Mouse (Mus musculus) c-Kit-positive CD71-positive TER-119-positive erythroid progenitor cells, embryonic 14.5 days (primary cell): ENCODE data around the gene Fcgr1.
A peak's percentile ranks its signal among the peaks of the same experiment; 100 is the strongest.
"Not testable (repeated sequence)": the region's sequence is repeated elsewhere in the genome, so short reads cannot be mapped to it uniquely, and the experiment has no call there.

Experiments used
- DNase-seq: peaks from one replicate; pipeline ENCODE4 v3.0.0-alpha.2; 2013; ENCODE audit warnings: low spot score

Fcgr1 gene

DNA sequence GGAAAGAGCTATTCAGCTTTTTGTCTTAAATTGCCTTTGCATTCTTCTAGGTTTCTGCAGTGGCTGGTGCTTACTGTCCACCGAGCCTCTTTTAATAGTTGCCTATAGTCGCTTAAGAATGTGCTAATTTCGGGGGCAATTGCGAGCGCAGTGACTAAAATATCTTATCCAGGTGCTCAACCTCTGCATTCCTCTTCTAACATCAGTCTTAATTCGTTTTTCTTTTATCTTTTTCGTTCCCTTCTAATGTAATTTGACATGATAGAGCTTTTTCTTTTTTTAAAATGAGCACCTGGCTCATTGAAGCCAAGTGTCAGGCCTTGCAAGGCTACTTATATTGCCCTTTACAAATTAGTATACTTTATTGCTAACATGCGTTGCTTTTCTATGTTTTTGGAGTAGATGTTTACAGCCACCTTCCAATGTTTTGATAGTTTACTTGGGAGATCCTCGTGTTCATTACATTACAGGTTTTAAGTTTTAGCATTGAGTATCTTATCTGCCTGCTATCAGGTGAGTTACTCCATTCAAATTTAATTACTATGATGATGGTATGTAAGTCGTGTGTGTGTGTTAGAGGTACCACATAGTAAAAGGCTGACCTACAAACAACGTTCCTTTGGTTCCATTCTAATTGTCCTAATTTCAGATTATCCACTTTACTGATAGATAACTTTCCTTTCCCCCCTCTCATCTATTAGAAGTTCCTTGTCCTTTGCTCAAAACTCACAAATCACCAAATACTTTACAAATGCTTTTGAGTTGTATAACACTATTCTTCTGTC, 46.2 kb downstream of the Fcgr1 start:
- peak; percentile 68 for DNase-seq

DNA sequence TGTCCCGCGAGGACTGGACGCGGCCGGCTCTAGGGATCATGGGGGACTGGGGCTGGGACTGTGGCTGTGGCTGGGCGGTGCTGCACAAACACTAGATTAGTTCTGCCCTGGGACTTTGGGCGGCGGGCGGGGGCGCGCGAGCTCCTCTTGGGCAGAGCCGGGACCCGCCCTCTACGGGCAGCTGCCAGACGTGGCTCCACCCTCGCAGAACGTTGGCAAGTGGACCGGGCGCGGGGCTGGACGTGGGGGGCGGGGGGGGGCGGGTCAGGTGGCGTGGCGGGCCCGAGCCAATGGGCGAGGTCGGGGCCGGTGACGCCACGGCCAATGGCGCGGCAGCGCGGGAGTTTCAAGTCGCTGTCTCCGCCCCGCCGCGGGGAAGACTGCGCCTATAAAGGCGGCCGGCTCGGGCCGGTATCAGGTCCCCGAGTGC, 47.3 kb downstream of the Fcgr1 start, which contains the start of gene Hist2h3c1:
Gene Hist2h3c1 (plus strand): TSS at position 259 of the 430 bp plus-strand sequence.
- not testable (repeated sequence) for DNase-seq

DNA sequence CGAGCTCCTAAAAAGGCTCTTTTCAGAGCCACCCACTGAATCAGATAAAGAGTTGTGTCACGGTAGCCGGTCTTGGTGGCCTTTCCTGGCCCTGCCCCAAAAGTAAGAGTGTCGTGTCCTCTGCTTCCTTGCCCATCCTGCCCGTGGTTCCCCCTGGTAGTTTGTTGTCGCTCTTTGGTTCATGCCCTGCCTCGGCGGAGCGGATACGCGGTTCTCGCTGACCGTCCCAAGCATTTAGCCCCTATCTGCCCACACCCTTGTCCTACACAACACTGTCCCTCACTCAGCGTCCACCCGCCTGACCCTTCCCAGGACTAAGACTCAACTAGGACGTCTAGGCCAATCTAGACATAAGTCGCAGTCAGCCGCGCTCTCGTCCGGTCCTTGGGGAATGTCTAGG, 47.8 kb downstream of the Fcgr1 start:
- DNase-seq, result not testable (repeated sequence)

DNA sequence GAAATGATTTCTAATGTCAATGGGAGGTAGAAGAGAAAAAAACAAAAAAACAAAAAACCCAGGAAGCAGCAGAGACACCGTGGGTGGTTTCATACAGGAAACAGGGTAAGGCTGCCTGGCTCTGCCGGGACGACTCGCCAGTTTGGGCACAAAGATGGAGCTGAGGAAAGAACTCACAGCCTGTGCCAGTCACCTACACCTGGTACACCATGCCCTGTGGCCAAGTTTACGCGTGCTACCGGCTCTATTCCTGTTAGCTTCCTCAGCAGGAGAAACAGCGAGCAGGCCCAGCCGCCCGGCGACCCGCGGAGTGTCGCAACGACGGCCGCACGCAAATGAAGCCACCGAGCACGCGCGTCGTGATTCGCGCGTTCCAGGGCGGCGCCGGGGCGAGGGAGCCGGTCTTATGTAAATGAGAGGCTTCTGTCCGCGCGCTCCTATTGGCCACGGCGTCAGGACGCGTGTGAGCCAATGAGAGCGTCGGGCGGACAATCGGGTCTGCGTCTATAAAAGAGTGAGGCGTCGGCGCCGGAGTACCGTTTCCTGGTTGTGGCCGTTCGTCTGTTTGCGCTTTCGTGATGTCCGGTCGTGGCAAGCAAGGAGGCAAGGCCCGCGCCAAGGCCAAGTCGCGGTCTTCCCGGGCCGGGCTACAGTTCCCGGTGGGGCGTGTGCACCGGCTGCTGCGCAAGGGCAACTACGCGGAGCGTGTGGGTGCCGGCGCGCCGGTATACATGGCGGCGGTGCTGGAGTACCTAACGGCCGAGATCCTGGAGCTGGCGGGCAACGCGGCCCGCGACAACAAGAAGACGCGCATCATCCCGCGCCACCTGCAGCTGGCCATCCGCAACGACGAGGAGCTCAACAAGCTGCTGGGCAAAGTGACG, 48.5 kb downstream of the Fcgr1 start, which contains the start of gene Hist2h2aa1:
Gene Hist2h2aa1 (plus strand): TSS at position 495 of the 884 bp plus-strand sequence.
- DNase-seq, result peak; percentile 70

DNA sequence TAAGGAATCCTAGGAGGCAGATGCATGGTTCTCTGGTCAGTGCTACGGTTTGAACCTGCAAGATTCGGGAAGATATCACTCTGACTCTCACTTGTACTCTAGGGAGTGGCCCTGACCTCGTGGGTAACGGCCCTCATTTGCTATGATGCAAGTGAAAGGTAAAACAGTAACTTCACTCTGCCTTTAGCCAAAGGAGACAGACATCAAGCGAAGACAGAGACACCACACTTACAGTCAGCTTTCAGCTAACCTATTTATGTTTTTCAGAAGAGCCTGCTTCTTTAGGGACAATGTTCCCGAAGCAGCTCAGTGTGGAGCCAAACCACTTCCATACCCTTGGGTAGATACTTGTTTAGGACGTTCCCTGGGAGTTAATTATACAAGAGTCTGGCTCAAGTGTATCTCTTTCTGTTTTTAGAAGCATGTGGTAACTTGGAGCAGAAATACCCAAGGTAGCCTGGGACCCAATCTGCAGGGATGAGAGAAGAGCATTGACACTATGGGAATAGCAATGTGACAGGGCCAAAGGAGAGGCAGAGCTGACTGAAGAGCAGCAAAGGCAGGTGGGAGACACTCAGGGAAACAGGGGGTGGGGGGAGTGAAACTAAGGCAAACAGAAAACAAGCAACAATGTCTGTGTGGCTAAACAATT, 49.7 kb downstream of the Fcgr1 start:
- DNase-seq, result no peak

DNA sequence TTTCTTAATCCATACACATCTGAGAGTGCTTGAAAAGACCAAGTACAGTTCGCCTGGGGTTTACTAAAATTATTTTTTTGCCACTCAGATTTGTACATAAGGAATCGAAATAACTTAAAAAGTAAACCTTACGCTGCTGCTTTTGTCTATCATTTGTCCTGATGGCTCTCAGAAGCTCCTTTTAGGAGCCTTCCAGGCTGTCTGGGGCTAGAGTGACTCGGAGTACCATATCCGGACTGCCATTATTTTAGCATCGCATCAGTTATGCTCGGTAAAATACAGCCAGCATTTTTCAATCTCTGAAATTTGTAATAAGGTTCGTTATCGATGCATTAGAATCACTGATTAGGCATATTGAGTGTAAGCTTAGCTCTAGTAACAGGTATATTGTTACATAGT, 53.0 kb downstream of the Fcgr1 start:
- no peak for DNase-seq

DNA sequence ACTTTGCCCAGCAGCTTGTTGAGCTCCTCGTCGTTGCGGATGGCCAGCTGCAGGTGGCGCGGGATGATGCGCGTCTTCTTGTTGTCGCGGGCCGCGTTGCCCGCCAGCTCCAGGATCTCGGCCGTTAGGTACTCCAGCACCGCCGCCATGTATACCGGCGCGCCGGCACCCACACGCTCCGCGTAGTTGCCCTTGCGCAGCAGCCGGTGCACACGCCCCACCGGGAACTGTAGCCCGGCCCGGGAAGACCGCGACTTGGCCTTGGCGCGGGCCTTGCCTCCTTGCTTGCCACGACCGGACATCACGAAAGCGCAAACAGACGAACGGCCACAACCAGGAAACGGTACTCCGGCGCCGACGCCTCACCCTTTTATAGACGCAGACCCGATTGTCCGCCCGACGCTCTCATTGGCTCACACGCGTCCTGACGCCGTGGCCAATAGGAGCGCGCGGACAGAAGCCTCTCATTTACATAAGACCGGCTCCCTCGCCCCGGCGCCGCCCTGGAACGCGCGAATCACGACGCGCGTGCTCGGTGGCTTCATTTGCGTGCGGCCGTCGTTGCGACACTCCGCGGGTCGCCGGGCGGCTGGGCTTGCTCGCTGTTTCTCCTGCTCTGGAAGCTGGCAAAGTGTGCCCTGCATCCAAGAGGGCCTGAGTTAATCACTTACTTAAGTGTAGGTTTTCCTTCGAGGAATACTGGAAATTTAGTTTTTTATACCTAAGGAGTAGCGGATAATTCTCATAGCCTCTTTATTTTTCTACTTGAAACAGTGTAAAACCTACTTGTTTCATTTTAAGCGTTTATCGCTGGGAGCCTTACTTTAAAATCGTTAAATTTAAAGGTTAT, 53.6 kb downstream of the Fcgr1 start, which contains the start of gene Hist2h2aa2:
Gene Hist2h2aa2 (minus strand): TSS at position 328 of the 850 bp plus-strand sequence.
- peak; percentile 53 for DNase-seq

DNA sequence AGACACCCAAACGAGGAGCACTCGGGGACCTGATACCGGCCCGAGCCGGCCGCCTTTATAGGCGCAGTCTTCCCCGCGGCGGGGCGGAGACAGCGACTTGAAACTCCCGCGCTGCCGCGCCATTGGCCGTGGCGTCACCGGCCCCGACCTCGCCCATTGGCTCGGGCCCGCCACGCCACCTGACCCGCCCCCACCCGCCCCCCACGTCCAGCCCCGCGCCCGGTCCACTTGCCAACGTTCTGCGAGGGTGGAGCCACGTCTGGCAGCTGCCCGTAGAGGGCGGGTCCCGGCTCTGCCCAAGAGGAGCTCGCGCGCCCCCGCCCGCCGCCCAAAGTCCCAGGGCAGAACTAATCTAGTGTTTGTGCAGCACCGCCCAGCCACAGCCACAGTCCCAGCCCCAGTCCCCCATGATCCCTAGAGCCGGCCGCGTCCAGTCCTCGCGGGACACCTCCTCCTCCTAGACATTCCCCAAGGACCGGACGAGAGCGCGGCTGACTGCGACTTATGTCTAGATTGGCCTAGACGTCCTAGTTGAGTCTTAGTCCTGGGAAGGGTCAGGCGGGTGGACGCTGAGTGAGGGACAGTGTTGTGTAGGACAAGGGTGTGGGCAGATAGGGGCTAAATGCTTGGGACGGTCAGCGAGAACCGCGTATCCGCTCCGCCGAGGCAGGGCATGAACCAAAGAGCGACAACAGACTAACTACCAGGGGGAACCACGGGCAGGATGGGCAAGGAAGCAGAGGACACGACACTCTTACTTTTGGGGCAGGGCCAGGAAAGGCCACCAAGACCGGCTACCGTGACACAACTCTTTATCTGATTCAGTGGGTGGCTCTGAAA, 54.6 kb downstream of the Fcgr1 start, which contains the start of gene Hist2h3c2:
Gene Hist2h3c2 (minus strand): TSS at position 174 of the 840 bp plus-strand sequence.
- not testable (repeated sequence) for DNase-seq

DNA sequence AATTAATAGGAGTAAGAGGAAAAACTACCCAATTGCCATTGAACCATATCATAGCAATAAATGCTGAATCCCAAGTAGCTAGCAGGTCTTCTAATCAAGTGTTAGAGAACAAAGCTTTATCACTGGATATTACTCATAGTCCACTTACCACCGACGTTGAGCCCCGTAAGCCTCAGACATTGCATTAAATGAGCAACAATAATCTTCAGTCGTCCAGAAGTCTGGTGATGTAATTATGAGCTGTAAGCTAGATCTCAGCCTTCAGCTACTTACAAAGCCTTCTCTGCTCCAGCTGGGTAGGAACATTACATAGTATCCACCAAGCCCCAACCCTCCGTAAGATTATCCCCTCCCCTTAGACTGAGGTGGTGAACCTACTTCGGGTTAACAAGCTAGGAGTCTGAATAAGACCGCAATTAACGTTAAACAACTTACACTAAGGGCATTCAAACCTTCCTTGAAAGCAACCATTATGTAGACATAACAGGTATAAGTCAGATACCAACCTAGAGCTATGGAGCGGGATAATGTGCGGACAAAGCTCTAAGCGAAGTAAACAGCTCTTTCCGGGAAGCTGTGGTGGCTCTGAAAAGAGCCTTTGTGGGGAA, 55.8 kb downstream of the Fcgr1 start:
- peak; percentile 81 for DNase-seq

DNA sequence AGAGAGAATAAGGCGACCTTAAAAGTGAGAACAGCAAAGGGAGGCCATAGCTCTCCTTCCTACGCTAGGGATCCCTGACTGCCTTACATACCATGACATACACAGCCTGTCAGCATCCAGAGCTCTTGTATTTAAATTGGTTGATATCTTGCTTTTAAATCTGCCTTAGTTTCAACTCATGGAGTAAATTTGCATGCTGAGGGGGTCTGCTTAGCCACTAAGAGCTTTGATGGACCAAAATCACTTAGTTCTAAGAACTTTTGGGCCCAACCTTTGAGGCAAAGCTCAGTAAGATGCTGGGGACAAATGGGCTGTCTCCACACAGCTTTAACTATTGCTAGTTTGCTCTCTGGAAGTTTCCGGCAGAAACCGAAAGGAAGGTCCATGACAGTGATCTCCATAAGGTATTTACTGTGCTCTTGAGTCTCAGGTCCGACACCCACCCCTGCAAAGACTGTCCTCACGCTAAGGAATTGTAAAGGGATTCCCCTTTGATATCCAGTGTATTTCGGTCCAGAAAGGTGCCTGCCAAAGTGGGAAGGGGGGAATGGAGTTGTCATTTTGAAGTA, 56.4 kb downstream of the Fcgr1 start:
- DNase-seq, result peak; percentile 68

DNA sequence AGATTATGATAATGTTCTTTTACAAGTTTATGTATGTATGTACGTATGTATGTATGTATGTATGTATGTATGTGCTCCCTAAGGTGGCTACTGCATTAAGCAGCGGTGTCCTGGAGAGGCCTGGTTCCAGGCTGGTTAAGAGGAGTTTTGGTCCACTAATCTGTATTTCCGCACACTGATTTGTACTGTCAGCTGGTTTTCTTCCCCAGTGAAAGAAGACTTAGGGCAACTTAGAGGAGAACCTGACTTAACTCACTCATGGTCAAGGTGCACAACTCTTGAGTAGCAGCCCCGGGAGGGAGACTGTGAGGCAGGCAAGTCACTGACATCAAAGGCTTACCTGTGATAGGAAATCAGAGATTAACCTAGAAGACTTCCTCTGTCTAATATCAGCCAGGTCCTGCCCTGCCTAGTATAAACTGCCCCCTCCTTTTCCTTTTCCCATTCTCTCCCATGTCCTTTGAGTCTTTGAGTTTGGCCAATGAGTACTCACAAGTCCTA, 56.9 kb downstream of the Fcgr1 start:
- no peak for DNase-seq

DNA sequence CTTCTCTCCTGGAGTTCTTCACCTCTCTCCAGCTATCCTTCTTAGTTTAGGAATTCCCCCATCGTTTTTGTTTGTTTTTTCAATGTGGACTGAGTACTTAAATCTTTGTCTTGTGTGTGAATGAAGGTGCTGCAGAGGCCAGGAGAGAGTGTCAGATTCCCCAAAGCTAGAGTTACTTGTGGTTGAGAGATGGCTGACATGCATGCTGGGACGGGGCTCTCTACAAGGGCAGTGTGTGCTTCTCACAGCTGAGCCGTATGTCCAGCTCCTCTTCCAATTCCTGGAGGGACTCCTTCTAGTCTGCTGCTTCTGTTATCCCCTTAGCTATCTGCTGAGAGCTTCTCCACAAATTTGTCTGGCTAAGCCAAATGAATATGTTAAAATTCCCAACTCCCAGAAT, 57.9 kb downstream of the Fcgr1 start:
- no peak for DNase-seq

DNA sequence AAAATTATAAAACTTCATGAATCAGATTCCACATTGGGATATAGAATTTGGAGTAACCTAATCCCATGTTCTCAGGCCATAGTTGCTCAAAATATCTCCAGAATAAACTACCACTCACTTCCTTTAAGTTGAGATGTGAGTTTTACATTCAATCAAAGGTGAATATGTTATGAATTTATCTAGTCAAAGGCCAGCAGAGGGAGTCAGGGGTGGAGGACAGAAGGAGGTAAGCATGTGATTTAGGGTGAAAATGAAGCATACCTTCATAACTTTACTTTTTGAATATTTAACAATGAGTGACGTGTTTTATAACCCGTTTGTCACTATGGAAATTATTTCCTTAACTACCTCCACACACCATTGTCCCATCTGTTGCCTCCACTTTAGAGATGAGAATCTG, 58.9 kb downstream of the Fcgr1 start:
- no peak for DNase-seq
